Mouse (Mus musculus): ENCODE measurements around the gene Gm49380. TPM values are rescaled to one million over a fixed set of nuclear protein-coding genes. Genes with fewer than 3 reads are reported as not detected.

Gene Gm49380
- polyA plus RNA-seq, 1 experiment: 1.6 TPM

- Histone ChIP-seq H3K27ac (ENCODE audit: control insufficient read depth, insufficient read depth, low read depth, low read length) (no peak overlapping the region), H3K4me1 (ENCODE audit: control insufficient read depth, insufficient read depth, low read length) (peaks cover 7% of the 10 kb centered on the region), H3K27me3 (ENCODE audit: control insufficient read depth, insufficient read depth, low read length) (no peaks in the 10 kb centered on the region), H3K4me3 (ENCODE audit: control insufficient read depth, low read depth, low read length) (no peak overlapping the region), H3K36me3 (ENCODE audit: control insufficient read depth, insufficient read depth, low read length) (no peaks in the 10 kb centered on the region)
- TF ChIP-seq CTCF (IDR thresholded peaks at IDR 0.05; ENCODE audit: control insufficient read depth, insufficient read depth, insufficient replicate concordance, low read depth, low read length): no peak
- TF ChIP-seq POLR2A (IDR thresholded peaks at IDR 0.05; ENCODE audit: control insufficient read depth, low read depth, low read length): no peak
Measured at GRCm38 (mm10) chr9:44078136-44078797, 35.0 kb downstream of the Gm49380 start.

DNA sequence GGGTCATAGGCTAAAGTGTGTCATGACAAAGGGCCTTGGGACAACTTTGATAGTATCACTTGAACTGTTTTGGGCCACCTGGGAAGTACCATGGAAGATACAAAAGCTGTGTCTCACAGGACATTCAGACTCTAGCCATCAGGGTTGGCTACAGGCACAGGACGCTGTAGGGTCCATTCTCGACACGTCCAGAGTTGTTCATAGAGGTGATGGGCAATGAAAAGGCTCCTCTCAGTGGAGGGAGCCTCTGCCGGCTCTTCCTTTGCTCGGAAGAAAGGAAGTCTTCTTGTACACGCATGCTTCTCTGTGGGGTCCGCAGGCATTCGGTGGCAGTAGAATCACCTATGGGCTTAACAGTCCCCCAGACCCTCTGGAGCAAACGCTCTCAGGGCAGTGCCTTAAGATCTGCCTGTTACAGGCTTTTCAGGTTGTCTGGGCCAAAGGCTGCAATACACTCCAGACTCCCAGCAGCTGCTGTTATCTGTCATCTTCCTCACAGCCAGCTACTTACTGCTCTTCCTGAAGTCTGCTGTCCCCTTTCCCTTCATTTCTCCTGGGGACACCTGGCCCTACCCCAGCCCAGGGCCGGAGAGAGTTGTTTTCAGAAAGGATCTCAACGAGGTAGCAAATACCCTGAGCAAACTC lies 35.9 kb downstream of the Gm49380 start:
- peaks cover 9% of the 10 kb centered on the region for H3K4me1 ChIP-seq (ENCODE audit: control insufficient read depth, insufficient read depth, low read length)
- TF ChIP-seq POLR2A (IDR thresholded peaks at IDR 0.05; ENCODE audit: control insufficient read depth, low read depth, low read length): no peak
- no peak for TF ChIP-seq CTCF (IDR thresholded peaks at IDR 0.05; ENCODE audit: control insufficient read depth, insufficient read depth, insufficient replicate concordance, low read depth, low read length)
- H3K27ac ChIP-seq (ENCODE audit: control insufficient read depth, insufficient read depth, low read depth, low read length): no peak overlapping the region
- H3K4me3 ChIP-seq (ENCODE audit: control insufficient read depth, low read depth, low read length): no peak overlapping the region
- no peaks in the 10 kb centered on the region for H3K27me3 ChIP-seq (ENCODE audit: control insufficient read depth, insufficient read depth, low read length)
- H3K36me3 ChIP-seq (ENCODE audit: control insufficient read depth, insufficient read depth, low read length): no peaks in the 10 kb centered on the region

- Histone ChIP-seq H3K36me3 (ENCODE audit: control insufficient read depth, insufficient read depth, low read length) (no peaks in the 10 kb centered on the region), H3K27ac (ENCODE audit: control insufficient read depth, insufficient read depth, low read depth, low read length) (no peak overlapping the region), H3K4me3 (ENCODE audit: control insufficient read depth, low read depth, low read length) (no peak overlapping the region), H3K4me1 (ENCODE audit: control insufficient read depth, insufficient read depth, low read length) (peaks cover 11% of the 10 kb centered on the region), H3K27me3 (ENCODE audit: control insufficient read depth, insufficient read depth, low read length) (no peaks in the 10 kb centered on the region)
- no peak for TF ChIP-seq POLR2A (IDR thresholded peaks at IDR 0.05; ENCODE audit: control insufficient read depth, low read depth, low read length)
- TF ChIP-seq CTCF (IDR thresholded peaks at IDR 0.05; ENCODE audit: control insufficient read depth, insufficient read depth, insufficient replicate concordance, low read depth, low read length): peak; percentile 42; the same call in 1 of the 2 replicates
Measured at GRCm38 (mm10) chr9:44076764-44077120, 36.6 kb downstream of the Gm49380 start.

DNA sequence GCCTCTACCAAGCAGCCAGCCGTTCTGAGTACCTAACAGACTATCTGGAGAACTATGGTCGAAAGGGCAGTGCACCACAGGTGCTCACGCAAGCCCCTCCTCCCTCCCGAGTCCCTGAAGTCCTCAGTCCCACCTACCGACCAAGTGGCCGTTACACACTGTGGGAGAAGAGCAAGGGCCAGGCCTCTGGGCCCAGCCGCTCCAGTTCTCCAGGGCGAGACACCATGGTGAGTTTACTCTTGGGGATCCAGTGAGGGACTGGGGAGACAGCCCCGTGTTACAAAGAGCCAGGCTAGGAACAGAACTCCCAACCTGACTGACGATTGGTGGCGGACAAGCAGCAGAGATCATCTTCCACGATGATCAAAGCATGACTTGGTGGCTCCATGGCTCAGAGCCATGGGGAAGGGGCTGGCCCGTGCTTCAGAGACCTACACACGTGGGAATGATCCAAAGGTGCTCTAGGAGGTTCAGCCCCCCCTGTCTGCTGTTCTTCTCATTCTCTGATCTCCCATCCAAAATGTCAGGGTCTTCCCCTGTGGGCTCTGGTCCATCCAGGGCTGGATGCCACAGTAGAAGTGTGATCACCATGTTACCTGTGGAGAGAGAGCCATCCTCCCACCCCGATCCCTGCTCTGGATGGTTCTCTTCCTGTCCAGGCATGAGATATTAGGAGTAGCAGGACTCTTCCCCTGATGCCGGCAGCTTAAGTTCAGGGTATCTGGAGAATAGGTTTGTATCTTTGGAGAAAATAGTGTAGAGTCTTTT lies 37.1 kb downstream of the Gm49380 start:
- H3K27ac ChIP-seq (ENCODE audit: control insufficient read depth, insufficient read depth, low read depth, low read length): no peak overlapping the region
- no peak overlapping the region for H3K4me3 ChIP-seq (ENCODE audit: control insufficient read depth, low read depth, low read length)
- H3K36me3 ChIP-seq (ENCODE audit: control insufficient read depth, insufficient read depth, low read length): no peaks in the 10 kb centered on the region
- TF ChIP-seq CTCF (IDR thresholded peaks at IDR 0.05; ENCODE audit: control insufficient read depth, insufficient read depth, insufficient replicate concordance, low read depth, low read length) (no peak), POLR2A (IDR thresholded peaks at IDR 0.05; ENCODE audit: control insufficient read depth, low read depth, low read length) (no peak)
- no peaks in the 10 kb centered on the region for H3K27me3 ChIP-seq (ENCODE audit: control insufficient read depth, insufficient read depth, low read length)
- H3K4me1 ChIP-seq (ENCODE audit: control insufficient read depth, insufficient read depth, low read length): peaks cover 11% of the 10 kb centered on the region

DNA sequence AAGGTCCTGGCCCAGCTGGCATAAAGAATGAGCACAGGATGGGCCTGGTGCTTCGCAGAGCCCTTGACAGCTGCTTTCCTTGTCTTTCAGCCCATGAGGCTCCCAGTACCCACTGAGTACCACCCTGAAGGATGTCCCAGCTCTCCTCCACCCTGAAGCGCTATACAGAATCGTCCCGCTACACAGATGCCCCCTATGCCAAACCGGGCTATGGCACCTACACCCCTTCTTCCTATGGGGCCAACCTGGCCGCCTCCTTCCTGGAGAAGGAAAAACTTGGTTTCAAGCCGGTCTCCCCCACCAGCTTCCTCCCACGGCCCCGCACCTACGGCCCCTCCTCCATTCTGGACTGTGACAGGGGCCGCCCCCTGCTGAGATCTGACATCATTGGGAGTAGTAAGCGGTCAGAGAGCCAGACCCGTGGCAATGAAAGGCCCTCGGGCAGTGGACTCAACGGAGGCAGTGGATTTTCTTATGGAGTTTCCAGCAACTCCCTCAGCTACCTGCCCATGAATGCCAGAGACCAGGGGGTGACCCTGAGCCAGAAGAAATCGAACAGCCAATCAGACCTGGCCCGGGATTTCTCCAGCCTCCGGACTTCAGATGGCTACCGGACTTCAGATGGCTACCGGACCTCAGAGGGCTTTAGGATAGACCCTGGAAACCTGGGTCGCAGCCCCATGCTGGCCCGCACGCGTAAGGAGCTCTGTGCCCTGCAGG lies 37.9 kb downstream of the Gm49380 start:
- no peaks in the 10 kb centered on the region for H3K36me3 ChIP-seq (ENCODE audit: control insufficient read depth, insufficient read depth, low read length)
- peaks cover 11% of the 10 kb centered on the region for H3K4me1 ChIP-seq (ENCODE audit: control insufficient read depth, insufficient read depth, low read length)
- TF ChIP-seq CTCF (IDR thresholded peaks at IDR 0.05; ENCODE audit: control insufficient read depth, insufficient read depth, insufficient replicate concordance, low read depth, low read length) (no peak), POLR2A (IDR thresholded peaks at IDR 0.05; ENCODE audit: control insufficient read depth, low read depth, low read length) (peak; percentile 18)
- H3K27me3 ChIP-seq (ENCODE audit: control insufficient read depth, insufficient read depth, low read length): no peaks in the 10 kb centered on the region
- H3K4me3 ChIP-seq (ENCODE audit: control insufficient read depth, low read depth, low read length): peak overlapping the region; percentile 9; the same call in 1 of the 2 replicates
- H3K27ac ChIP-seq (ENCODE audit: control insufficient read depth, insufficient read depth, low read depth, low read length): no peak overlapping the region

DNA sequence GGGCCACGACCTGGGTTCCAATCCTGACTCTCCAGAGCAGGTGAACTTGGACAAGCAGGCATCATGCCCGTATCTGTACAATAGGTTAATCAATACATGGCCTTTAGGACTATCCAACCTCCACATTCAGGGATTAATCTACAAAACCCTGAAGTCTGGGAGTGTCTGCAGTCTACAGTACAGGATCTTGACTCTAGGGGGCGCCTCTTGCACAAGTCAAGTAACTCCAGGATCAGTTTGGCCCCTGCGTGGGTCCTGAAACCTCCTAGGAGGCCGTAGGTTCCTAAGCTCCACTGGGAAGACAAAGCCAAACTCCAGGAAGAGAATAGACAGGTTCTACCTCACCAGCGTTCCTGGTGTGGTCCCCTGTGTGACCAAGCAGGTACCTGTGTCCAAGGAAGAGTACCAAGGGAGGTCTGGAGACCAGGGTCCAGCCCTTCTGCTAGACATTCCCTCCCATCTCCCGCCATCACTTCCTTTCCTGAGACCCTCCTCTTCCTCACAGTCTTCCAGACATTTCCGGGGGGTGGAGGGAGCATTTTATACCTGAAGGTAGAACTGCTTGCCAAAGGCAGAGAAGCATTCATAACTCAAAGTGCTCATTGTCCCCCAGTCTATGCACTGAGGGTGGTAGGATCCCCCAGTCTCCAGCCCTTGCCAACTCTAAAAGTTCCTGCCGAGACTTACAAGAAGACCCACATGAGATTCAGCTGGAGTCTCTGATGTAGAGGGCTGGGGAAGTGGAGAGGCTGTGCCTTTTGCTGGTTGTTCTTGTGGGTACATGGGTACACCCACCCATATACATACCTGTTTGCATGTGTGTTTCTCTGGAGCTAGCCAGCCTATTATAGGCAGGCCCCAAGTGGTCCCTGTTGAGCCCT lies 38.7 kb downstream of the Gm49380 start:
- TF ChIP-seq POLR2A (IDR thresholded peaks at IDR 0.05; ENCODE audit: control insufficient read depth, low read depth, low read length): no peak
- TF ChIP-seq CTCF (IDR thresholded peaks at IDR 0.05; ENCODE audit: control insufficient read depth, insufficient read depth, insufficient replicate concordance, low read depth, low read length): no peak
- H3K36me3 ChIP-seq (ENCODE audit: control insufficient read depth, insufficient read depth, low read length): no peaks in the 10 kb centered on the region
- no peak overlapping the region for H3K27ac ChIP-seq (ENCODE audit: control insufficient read depth, insufficient read depth, low read depth, low read length)
- H3K4me3 ChIP-seq (ENCODE audit: control insufficient read depth, low read depth, low read length): peak overlapping the region; percentile 9; the same call in 1 of the 2 replicates
- H3K27me3 ChIP-seq (ENCODE audit: control insufficient read depth, insufficient read depth, low read length): no peaks in the 10 kb centered on the region
- peaks cover 7% of the 10 kb centered on the region for H3K4me1 ChIP-seq (ENCODE audit: control insufficient read depth, insufficient read depth, low read length)

Measured in testis, adult 2 months (tissue).